Comparison of ENCODE assay signal across 8 mouse cellular contexts in the genomic region with DNA sequence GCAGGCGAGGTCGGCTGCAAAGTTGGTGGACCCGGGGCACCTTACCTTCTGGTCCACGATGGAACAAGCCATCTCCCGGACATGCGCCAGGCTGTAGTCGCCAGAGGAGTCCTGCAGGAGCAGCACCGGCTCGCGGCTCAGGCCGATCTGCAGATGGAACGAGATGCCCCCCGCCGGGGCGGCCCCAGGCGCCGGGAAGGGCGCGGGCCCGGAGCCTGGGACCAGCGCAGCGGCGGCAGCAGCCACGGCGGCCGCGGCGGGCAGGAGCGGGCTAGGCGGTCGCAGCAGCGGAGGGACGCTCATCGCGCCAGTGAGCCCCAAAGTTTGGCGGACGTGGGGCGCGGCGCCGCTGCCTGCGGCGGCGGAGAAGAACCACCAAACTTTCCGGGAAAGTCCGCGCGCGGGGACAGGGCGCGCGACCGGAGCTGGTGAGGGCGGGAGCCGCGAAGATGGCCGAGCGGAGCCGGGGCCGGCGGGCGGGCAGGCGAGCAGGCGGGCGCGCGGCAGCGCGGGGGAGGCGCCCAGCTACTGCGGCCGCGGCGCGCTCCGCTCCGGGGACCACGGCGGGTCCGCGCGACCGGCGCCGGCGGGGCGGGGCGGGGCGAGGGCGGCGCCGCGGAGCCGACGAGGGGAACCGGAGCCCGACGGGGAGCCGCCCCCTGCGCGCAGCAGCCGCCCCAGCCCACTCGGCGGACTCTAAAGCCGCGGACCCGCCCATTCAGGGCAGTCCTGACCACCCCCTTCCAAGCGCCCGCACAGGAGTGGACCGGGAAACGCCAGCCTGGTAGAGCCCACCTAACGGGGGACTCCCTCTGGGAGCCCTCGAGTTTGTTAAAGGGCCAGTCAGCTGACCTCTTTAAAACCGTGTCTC. TPM values are rescaled to one million over a fixed set of nuclear protein-coding genes. Genes with fewer than 3 reads are reported as not detected.
DNase-seq lines count a peak whose midpoint lies in the region; ATAC-seq and TF ChIP-seq lines count a peak whose summit lies in the region.

A gene (minus strand): TSS at position 428 of the 871 bp plus-strand sequence.

- 1% methylated on average over 111 of the region's 114 CpGs for WGBS in forebrain, embryonic 10.5 days
- WGBS in heart, embryonic 11.5 days (ENCODE audit: insufficient replicate concordance) = under 1% methylated on average over 97 of the region's 114 CpGs
- WGBS in kidney, embryonic 14.5 days = under 1% methylated on average over 92 of the region's 114 CpGs
- 0% methylated on average over 45 of the region's 114 CpGs for WGBS in limb, embryonic 14.5 days
- WGBS in midbrain, embryonic 16.5 days = under 1% methylated on average over 66 of the region's 114 CpGs

- peak within 1 kb of the TSS; percentile 85 for H3K4me3 ChIP-seq in forebrain, embryonic 10.5 days
- H3K4me3 ChIP-seq in heart, embryonic 11.5 days (ENCODE audit: low read depth, low read length) = peak within 1 kb of the TSS; percentile 84
- peak within 1 kb of the TSS; percentile 83 for H3K4me3 ChIP-seq in kidney, embryonic 14.5 days (ENCODE audit: low read length)
- H3K4me3 ChIP-seq in limb, embryonic 14.5 days (replicated peaks; ENCODE audit: low read length) = peak within 1 kb of the TSS; percentile 83
- peak within 1 kb of the TSS; percentile 71 for H3K4me3 ChIP-seq in midbrain, embryonic 16.5 days (ENCODE audit: low read depth, low read length)

- TF ChIP-seq POLR2A in limb, embryonic 14.5 days (IDR thresholded peaks at IDR 0.05; ENCODE audit: borderline replicate concordance, extremely low read depth, insufficient read depth, insufficient read length) = no peak

- H3K36me3 ChIP-seq in forebrain, embryonic 10.5 days (replicated peaks) = no peaks in the 10 kb centered on the region
- no peaks in the 10 kb centered on the region for H3K36me3 ChIP-seq in heart, embryonic 11.5 days (ENCODE audit: control insufficient read depth, insufficient read depth, low read length)
- H3K36me3 ChIP-seq in kidney, embryonic 14.5 days (ENCODE audit: control insufficient read depth, insufficient read depth, low read length) = no peaks in the 10 kb centered on the region
- H3K36me3 ChIP-seq in limb, embryonic 14.5 days (ENCODE audit: control insufficient read depth, insufficient read depth, low read length) = no peaks in the 10 kb centered on the region
- no peaks in the 10 kb centered on the region for H3K36me3 ChIP-seq in midbrain, embryonic 16.5 days (ENCODE audit: control insufficient read depth, insufficient read depth, low read length)

- peaks cover 15% of the 10 kb centered on the region for H3K27me3 ChIP-seq in forebrain, embryonic 10.5 days (ENCODE audit: poor library complexity, severe bottlenecking)
- H3K27me3 ChIP-seq in heart, embryonic 11.5 days (ENCODE audit: control insufficient read depth, insufficient read depth, low read length) = no peaks in the 10 kb centered on the region
- H3K27me3 ChIP-seq in kidney, embryonic 14.5 days (ENCODE audit: control insufficient read depth, insufficient read depth, low read length) = no peaks in the 10 kb centered on the region
- H3K27me3 ChIP-seq in limb, embryonic 14.5 days (ENCODE audit: control insufficient read depth, insufficient read depth, low read length) = no peaks in the 10 kb centered on the region
- peaks cover 6% of the 10 kb centered on the region; the same call in 1 of the 2 replicates for H3K27me3 ChIP-seq in midbrain, embryonic 16.5 days (ENCODE audit: control insufficient read depth, insufficient read depth, low read depth, low read length)

- H3K4me1 ChIP-seq in forebrain, embryonic 10.5 days = peaks cover 20% of the 10 kb centered on the region
- peaks cover 11% of the 10 kb centered on the region for H3K4me1 ChIP-seq in heart, embryonic 11.5 days (ENCODE audit: control insufficient read depth, insufficient read depth, low read length)
- peaks cover 3% of the 10 kb centered on the region; the same call in 1 of the 2 replicates for H3K4me1 ChIP-seq in kidney, embryonic 14.5 days (ENCODE audit: control insufficient read depth, insufficient read depth, low read length)
- H3K4me1 ChIP-seq in limb, embryonic 14.5 days (ENCODE audit: control insufficient read depth, insufficient read depth, low read length) = peaks cover 7% of the 10 kb centered on the region; the same call in 1 of the 2 replicates
- peaks cover 8% of the 10 kb centered on the region for H3K4me1 ChIP-seq in midbrain, embryonic 16.5 days (ENCODE audit: control insufficient read depth, insufficient read depth, low read length)

- DNase-seq in thymus, postnatal 14 days = peak; percentile 3
- no peak for DNase-seq in thymus, adult 18-20 months
- DNase-seq in forebrain, embryonic 10.5 days (ENCODE audit: extremely low spot score, low spot score) = peak; percentile 66
- DNase-seq in limb, embryonic 14.5 days (ENCODE audit: low spot score) = peak; percentile 75
- DNase-seq in testis, postnatal 10 days (ENCODE audit: low spot score) = peak; percentile 78

- H3K27ac ChIP-seq in forebrain, embryonic 10.5 days = peak within 1 kb of the TSS; percentile 92
- peak within 1 kb of the TSS; percentile 85 for H3K27ac ChIP-seq in heart, embryonic 11.5 days (ENCODE audit: low read depth, low read length)
- H3K27ac ChIP-seq in kidney, embryonic 14.5 days (ENCODE audit: low read depth, low read length) = peak within 1 kb of the TSS; percentile 70
- H3K27ac ChIP-seq in limb, embryonic 14.5 days (replicated peaks; ENCODE audit: low read depth, low read length) = peak within 1 kb of the TSS; percentile 72
- H3K27ac ChIP-seq in midbrain, embryonic 16.5 days (ENCODE audit: low read length) = no peak within 1 kb of the TSS

- H3K9ac ChIP-seq in heart, embryonic 11.5 days (ENCODE audit: low read depth, low read length) = peak within 1 kb of the TSS; percentile 85
- H3K9ac ChIP-seq in kidney, embryonic 14.5 days (ENCODE audit: low read depth, low read length) = peak within 1 kb of the TSS; percentile 78
- peak within 1 kb of the TSS; percentile 77 for H3K9ac ChIP-seq in limb, embryonic 14.5 days (ENCODE audit: low read depth, low read length, severe bottlenecking)
- H3K9ac ChIP-seq in midbrain, embryonic 16.5 days (ENCODE audit: low read depth, low read length) = peak within 1 kb of the TSS; percentile 72

- ATAC-seq in heart, embryonic 11.5 days (replicated peaks; ENCODE audit: insufficient number of reproducible peaks, low FRiP score, low TSS enrichment) = peak; percentile 89
- ATAC-seq in kidney, embryonic 14.5 days (ENCODE audit: low FRiP score, low TSS enrichment) = peak; percentile 97
- peak; percentile 86 for ATAC-seq in limb, embryonic 14.5 days (ENCODE audit: low FRiP score, low read depth)
- peak; percentile 93 for ATAC-seq in midbrain, embryonic 16.5 days

- H3K9me3 ChIP-seq in forebrain, embryonic 10.5 days = no peaks in the 10 kb centered on the region
- H3K9me3 ChIP-seq in heart, embryonic 11.5 days (replicated peaks; ENCODE audit: control insufficient read depth, low read length) = no peaks in the 10 kb centered on the region
- no peaks in the 10 kb centered on the region for H3K9me3 ChIP-seq in kidney, embryonic 14.5 days (ENCODE audit: control insufficient read depth, low read length)
- H3K9me3 ChIP-seq in limb, embryonic 14.5 days (ENCODE audit: control insufficient read depth, low read length) = no peaks in the 10 kb centered on the region
- no peaks in the 10 kb centered on the region for H3K9me3 ChIP-seq in midbrain, embryonic 16.5 days (replicated peaks; ENCODE audit: control insufficient read depth, low read length, poor library complexity, severe bottlenecking)

- H3K4me2 ChIP-seq in heart, embryonic 11.5 days = peak within 1 kb of the TSS; percentile 94
- H3K4me2 ChIP-seq in kidney, embryonic 14.5 days (replicated peaks; ENCODE audit: low read depth, low read length) = peak within 1 kb of the TSS; percentile 84
- H3K4me2 ChIP-seq in limb, embryonic 14.5 days (replicated peaks; ENCODE audit: low read depth, low read length, severe bottlenecking) = peak within 1 kb of the TSS; percentile 94
- H3K4me2 ChIP-seq in midbrain, embryonic 16.5 days (ENCODE audit: low read length) = peak within 1 kb of the TSS; percentile 75

RNA-seq across cellular contexts. Expression of the gene that starts here (rescaled TPM):
- 4.7 and 5.0 TPM in 2 replicates for polyA plus RNA-seq in forebrain, embryonic 10.5 days (2016; fragmentation: Nextera tagmentation; extraction: Ambion mirVana)
- 4.9 and 6.6 TPM in 2 replicates for polyA plus RNA-seq in heart, embryonic 11.5 days (2014; fragmentation: Nextera tagmentation; extraction: Ambion mirVana)
- 3.7 and 6.0 TPM in 2 replicates for polyA plus RNA-seq in kidney, embryonic 14.5 days (2014; fragmentation: Nextera tagmentation; extraction: Ambion mirVana)
- 9.6 and 10.4 TPM in 2 replicates for polyA plus RNA-seq in limb, embryonic 14.5 days (2012; rRNA removed)
- 6.6 and 7.1 TPM in 2 replicates for polyA plus RNA-seq in limb, embryonic 14.5 days (2014; fragmentation: Nextera tagmentation; extraction: Ambion mirVana)
- polyA plus RNA-seq in midbrain, embryonic 16.5 days (2015; fragmentation: Nextera tagmentation; extraction: Ambion mirVana) = 2.0 and 2.1 TPM in 2 replicates

Comparison
In these comparisons a context has a peak if more than half of its experiments do, and no peak if none do; other contexts are left out.
1. DNase-seq: peak in thymus, postnatal 14 days (single experiment), forebrain, embryonic 10.5 days (single experiment), limb, embryonic 14.5 days (single experiment) and testis, postnatal 10 days (single experiment); none in thymus, adult 18-20 months (0 of 2).
2. Peak in every context shown above with its lines, with median percentiles within 50 percentile points of each other: H3K4me3 ChIP-seq, ATAC-seq, H3K4me2 ChIP-seq and H3K9ac ChIP-seq.